Mouse (Mus musculus) lung, embryonic 15.5 days (tissue): Measurements from ENCODE around the gene Trhr2. TPM values are rescaled to one million over a fixed set of nuclear protein-coding genes. Genes with fewer than 3 reads are reported as not detected.

Experiments used
- ATAC-seq: fragments of 200-750 bp; cut with Nextera tagmentation; 2 replicates; pipeline ENCODE4 v1.8.0; 2017; ENCODE audit warnings: moderate number of reproducible peaks, borderline replicate concordance; ENCODE audit not compliant: low FRiP score, low TSS enrichment; ENCODE audit errors: extremely low read depth
- H3K27ac ChIP-seq: fragments of 300-500 bp; sonication (generic); 2 replicates; pipeline ENCODE4 v1.5.1; 2015; ENCODE audit warnings: moderate library complexity, mild to moderate bottlenecking, inconsistent platforms
- H3K27me3 ChIP-seq: fragments of 300-500 bp; sonication (generic); 2 replicates; pipeline ENCODE4 v1.6.1; 2015; ENCODE audit warnings: inconsistent platforms
- H3K36me3 ChIP-seq: fragments of 300-500 bp; sonication (generic); 2 replicates; pipeline ENCODE4 v1.6.1; 2015; ENCODE audit warnings: inconsistent platforms
- H3K4me1 ChIP-seq: fragments of 300-500 bp; sonication (generic); 2 replicates; pipeline ENCODE4 v1.6.1; 2015; ENCODE audit warnings: inconsistent platforms
- H3K4me2 ChIP-seq: fragments of 300-500 bp; sonication (generic); 2 replicates; pipeline ENCODE4 v1.6.1; 2015; ENCODE audit warnings: inconsistent platforms, mild to moderate bottlenecking, moderate library complexity
- H3K4me3 ChIP-seq: fragments of 300-500 bp; sonication (generic); 2 replicates; pipeline ENCODE4 v1.5.1; 2015; ENCODE audit warnings: mild to moderate bottlenecking, inconsistent platforms
- H3K9ac ChIP-seq: fragments of 300-500 bp; sonication (generic); 2 replicates; pipeline ENCODE4 v1.6.1; 2015; ENCODE audit warnings: inconsistent platforms
- H3K9me3 ChIP-seq: fragments of 300-500 bp; sonication (generic); 2 replicates; pipeline ENCODE4 v1.6.1; 2016; ENCODE audit warnings: inconsistent platforms
- WGBS: fragments of 180-500 bp; shearing (Covaris S2); methylation state at CpG from one replicate; pipeline ENCODE4 v1.1.7; 2015; 5-methylcytosine and 5-hydroxymethylcytosine counted together
- polyA plus RNA-seq: library from polyadenylated mRNA; unstranded; fragments of >200 nt; fragmentation: Nextera tagmentation; extraction: Ambion mirVana; gene quantifications from 2 replicates; pipeline ENCODE4 v1.2.1, GENCODE M21; 2015

The Trhr2 gene
- polyA plus RNA-seq, 1 experiment from 2014 or later, result not detected

DNA sequence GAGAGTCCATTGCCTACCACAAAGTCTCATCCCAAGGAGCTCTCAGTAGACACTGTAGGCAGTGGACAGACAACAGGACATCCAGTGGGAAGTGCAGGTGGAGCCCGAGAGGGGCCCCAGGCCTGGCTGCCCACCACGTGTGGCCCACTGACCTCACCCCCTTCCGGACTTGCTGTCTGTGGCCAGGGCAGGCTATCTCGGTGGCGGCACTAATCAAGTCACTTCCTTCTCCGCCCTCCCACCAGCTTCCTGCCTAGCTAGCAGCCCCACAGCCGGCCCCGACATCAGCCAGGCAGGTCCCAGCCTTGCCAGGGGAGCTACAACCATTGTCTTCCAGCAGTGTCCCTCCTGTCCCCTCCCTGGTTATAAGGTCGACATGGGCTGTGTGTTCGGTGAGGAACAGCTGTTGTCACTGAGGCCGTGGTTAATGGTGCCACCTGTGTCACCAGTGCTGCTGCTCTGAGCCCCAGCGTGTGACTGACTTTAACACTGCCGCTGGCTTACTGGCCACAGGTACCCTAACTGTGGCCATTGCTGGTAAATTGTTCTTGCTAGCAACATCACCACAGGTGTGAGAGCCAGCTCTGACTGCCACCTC is 45.5 kb downstream of the Trhr2 start:
- H3K4me2 ChIP-seq, result no peak overlapping the region
- H3K4me3 ChIP-seq, result no peak overlapping the region
- H3K36me3 ChIP-seq, result no peaks in the 10 kb centered on the region
- peaks cover 37% of the 10 kb centered on the region for H3K4me1 ChIP-seq
- no peaks in the 10 kb centered on the region for H3K27me3 ChIP-seq
- no peak overlapping the region for H3K9ac ChIP-seq
- H3K27ac ChIP-seq, result peak overlapping the region; percentile 30
- 53% methylated on average over 13 of the region's 13 CpGs for WGBS
- ATAC-seq, result peak; percentile 33; the same call in 1 of the 2 replicates
- H3K9me3 ChIP-seq, result no peaks in the 10 kb centered on the region

DNA sequence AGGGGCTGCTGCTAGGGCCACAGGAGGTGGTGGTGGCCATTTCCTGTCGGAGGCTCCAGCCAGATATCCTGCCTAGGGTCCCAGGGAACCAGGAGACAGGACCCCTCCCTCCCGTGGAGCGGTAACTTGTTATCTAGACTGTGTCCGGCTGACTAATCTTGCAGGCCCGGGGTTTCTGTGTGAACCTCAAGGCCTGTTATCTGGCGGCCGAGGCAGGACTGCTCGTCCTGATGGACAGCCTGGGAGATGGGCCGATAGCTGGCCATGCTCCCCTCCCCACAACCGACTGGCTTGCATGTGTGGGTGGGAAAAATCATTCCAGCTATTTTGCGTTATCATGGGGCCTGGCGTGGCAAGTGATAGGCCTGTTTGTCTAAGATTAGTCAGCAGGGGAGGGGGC is 47.2 kb downstream of the Trhr2 start:
- no peak for ATAC-seq
- Histone ChIP-seq H3K4me3 (no peak overlapping the region), H3K27me3 (no peaks in the 10 kb centered on the region), H3K4me1 (peaks cover 28% of the 10 kb centered on the region), H3K36me3 (no peaks in the 10 kb centered on the region), H3K27ac (no peak overlapping the region), H3K9me3 (no peaks in the 10 kb centered on the region), H3K4me2 (no peak overlapping the region), H3K9ac (no peak overlapping the region)
- WGBS, result 22% methylated on average over 12 of the region's 12 CpGs

DNA sequence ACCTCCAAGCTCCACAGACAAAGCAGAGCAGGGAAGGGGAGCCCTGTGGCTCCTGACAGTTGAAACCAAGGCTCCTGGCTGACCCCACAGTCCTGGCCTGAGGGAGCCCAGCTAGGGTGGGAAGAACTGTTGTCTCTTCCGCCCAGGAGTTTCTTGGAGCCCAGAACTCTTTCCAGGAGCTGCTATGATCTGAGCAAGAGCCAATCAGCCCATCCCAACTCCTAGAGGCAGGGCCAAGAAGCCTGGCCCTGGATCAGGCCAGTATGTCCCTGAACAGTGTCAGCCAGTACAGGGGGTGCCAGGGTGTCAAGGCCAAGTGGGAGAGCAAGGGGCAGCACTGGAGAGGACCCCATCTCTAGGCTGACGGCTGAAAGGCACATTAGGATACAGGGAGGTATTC is 48.0 kb downstream of the Trhr2 start:
- no peak overlapping the region for H3K4me2 ChIP-seq
- H3K9ac ChIP-seq, result no peak overlapping the region
- H3K27ac ChIP-seq, result no peak overlapping the region
- H3K4me3 ChIP-seq, result no peak overlapping the region
- no peaks in the 10 kb centered on the region for H3K27me3 ChIP-seq
- 69% methylated on average over 2 of the region's 2 CpGs for WGBS
- no peaks in the 10 kb centered on the region for H3K36me3 ChIP-seq
- H3K9me3 ChIP-seq, result no peaks in the 10 kb centered on the region
- no peak for ATAC-seq
- peaks cover 28% of the 10 kb centered on the region for H3K4me1 ChIP-seq

DNA sequence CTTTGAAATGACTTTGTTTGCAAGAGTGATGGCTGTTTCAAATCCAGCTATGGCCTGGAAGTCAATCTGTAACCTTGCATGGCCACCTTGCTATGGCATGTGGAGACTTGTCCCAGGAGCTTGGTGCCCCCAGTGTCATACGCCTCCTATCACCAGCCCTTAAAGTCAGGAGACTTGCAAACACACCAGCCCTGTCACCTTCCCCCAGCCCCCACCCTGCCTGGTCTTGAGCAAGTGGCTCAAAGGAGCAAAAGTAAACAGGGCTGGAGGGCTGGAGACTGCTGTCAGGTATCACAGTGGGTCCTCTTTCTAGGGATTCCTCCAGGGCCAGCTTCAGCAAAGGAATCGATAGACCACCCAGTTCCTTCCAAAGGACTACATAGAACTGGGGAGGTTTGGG is 49.4 kb downstream of the Trhr2 start:
- Histone ChIP-seq H3K4me2 (no peak overlapping the region), H3K27ac (no peak overlapping the region), H3K27me3 (no peaks in the 10 kb centered on the region), H3K9me3 (no peaks in the 10 kb centered on the region), H3K9ac (no peak overlapping the region), H3K4me1 (peaks cover 28% of the 10 kb centered on the region), H3K4me3 (no peak overlapping the region), H3K36me3 (no peaks in the 10 kb centered on the region)
- ATAC-seq, result no peak
- WGBS, result 59% methylated on average over 2 of the region's 2 CpGs

DNA sequence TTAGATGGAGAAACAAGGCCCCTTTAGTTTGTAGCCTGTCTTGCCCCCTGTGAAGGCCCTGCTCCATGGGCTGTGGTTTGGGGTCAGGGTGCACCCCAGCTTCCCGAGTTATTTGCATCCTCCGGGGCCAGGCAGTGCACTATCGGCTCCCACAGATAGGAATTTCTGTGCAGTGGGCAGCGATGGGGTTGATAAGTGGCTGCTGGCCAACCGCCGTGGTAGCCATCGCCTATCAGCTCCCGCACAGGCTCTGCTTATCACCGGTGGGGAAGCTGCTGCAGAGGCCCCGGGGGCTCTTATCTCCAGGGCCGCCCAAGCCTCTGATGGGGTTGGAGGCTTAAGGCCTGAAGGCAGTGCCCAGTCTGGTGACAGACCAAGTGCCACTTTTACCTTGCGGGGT is 51.3 kb downstream of the Trhr2 start:
- no peaks in the 10 kb centered on the region for H3K36me3 ChIP-seq
- 24% methylated on average over 12 of the region's 12 CpGs for WGBS
- H3K4me1 ChIP-seq, result peaks cover 23% of the 10 kb centered on the region
- ATAC-seq, result peak; percentile 37; the same call in 1 of the 2 replicates
- H3K4me3 ChIP-seq, result no peak overlapping the region
- H3K9ac ChIP-seq, result no peak overlapping the region
- H3K27me3 ChIP-seq, result no peaks in the 10 kb centered on the region
- no peak overlapping the region for H3K4me2 ChIP-seq
- H3K9me3 ChIP-seq, result no peaks in the 10 kb centered on the region
- H3K27ac ChIP-seq, result no peak overlapping the region

DNA sequence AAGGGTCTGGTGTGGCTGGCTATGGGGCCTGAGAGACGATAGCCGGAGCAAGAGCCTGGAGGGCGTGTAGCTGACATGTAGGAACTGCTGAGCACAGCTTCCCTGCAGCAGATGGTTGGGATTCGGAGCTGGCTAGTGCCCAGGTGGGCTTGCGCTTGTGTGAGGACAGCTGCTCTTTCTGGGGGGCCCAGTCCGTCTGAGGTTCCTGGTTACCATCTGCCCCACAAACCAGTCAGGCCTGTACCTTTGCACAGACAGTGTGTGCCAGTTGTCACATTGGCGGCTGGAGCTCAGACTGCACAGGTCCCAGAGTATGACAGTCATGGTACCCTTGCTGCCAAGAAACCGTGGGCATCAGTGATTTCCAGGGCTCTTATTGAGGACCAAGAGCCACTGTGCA is 52.7 kb downstream of the Trhr2 start:
- H3K4me1 ChIP-seq, result peaks cover 26% of the 10 kb centered on the region
- H3K36me3 ChIP-seq, result no peaks in the 10 kb centered on the region
- no peak overlapping the region for H3K9ac ChIP-seq
- no peak overlapping the region for H3K4me2 ChIP-seq
- H3K27ac ChIP-seq, result no peak overlapping the region
- ATAC-seq, result no peak
- no peak overlapping the region for H3K4me3 ChIP-seq
- WGBS, result 90% methylated on average over 8 of the region's 8 CpGs
- no peaks in the 10 kb centered on the region for H3K9me3 ChIP-seq
- no peaks in the 10 kb centered on the region for H3K27me3 ChIP-seq

Other genes starting within 250 kb of the Trhr2 start
- 1.3 and 1.6 TPM in 2 replicates for gene Zfpm1, start 78.6 kb downstream of the Trhr2 start, polyA plus RNA-seq
- 53.3 and 55.1 TPM in 2 replicates for gene Zc3h18, start 15.9 kb upstream of the Trhr2 start, polyA plus RNA-seq
- not detected in 2 replicates for gene Il17c, start 61.3 kb upstream of the Trhr2 start, polyA plus RNA-seq
- 208 and 215 TPM in 2 replicates for gene Cyba, start 72.2 kb upstream of the Trhr2 start, polyA plus RNA-seq
- 24.3 and 24.7 TPM in 2 replicates for gene Mvd, start 82.7 kb upstream of the Trhr2 start, polyA plus RNA-seq
- gene Snai3, start 100.0 kb upstream of the Trhr2 start, polyA plus RNA-seq, result 1.1 and 1.2 TPM in 2 replicates
- 40.5 and 43.9 TPM in 2 replicates for gene Rnf166, start 115.3 kb upstream of the Trhr2 start, polyA plus RNA-seq
- gene Ctu2, start 115.4 kb upstream of the Trhr2 start, polyA plus RNA-seq, result 38.3 and 46.8 TPM in 2 replicates
- 18.7 and 23.4 TPM in 2 replicates for gene Piezo1, start 190.6 kb upstream of the Trhr2 start, polyA plus RNA-seq
- 42.7 and 44.9 TPM in 2 replicates for gene Cdt1, start 207.3 kb upstream of the Trhr2 start, polyA plus RNA-seq
- 314 and 327 TPM in 2 replicates for gene Aprt, start 216.2 kb upstream of the Trhr2 start, polyA plus RNA-seq